Mouse (Mus musculus) erythroblast, embryonic 14.5 days (primary cell): ENCODE measurements around the gene Nfat5. TPM values are rescaled to one million over a fixed set of nuclear protein-coding genes. Genes with fewer than 3 reads are reported as not detected.
A peak's percentile ranks its signal among the peaks of the same experiment; 100 is the strongest.

Experiments used
- H3K27me3 ChIP-seq: 2 replicates; pipeline ENCODE4 v1.6.1; 2012; ENCODE audit warnings: inconsistent platforms; ENCODE audit not compliant: control insufficient read depth
- H3K36me3 ChIP-seq: 2 replicates; pipeline ENCODE4 v1.6.1; 2012; ENCODE audit warnings: mild to moderate bottlenecking, inconsistent platforms; ENCODE audit not compliant: control insufficient read depth
- H3K4me1 ChIP-seq: 2 replicates; pipeline ENCODE4 v1.6.1; 2012; ENCODE audit warnings: inconsistent platforms; ENCODE audit not compliant: control insufficient read depth
- H3K4me3 ChIP-seq: replicated peaks from 2 replicates; pipeline ENCODE3; 2012; ENCODE audit warnings: moderate library complexity, mild to moderate bottlenecking, inconsistent platforms
- H3K9me3 ChIP-seq: 2 replicates; pipeline ENCODE4 v1.6.1; 2012; ENCODE audit warnings: low read length, inconsistent platforms, mixed read lengths; ENCODE audit not compliant: control insufficient read depth
- GATA1 ChIP-seq: IDR thresholded peaks from 2 replicates; pipeline ENCODE4 v1.6.1; 2012; ENCODE audit warnings: low read length, inconsistent platforms, mixed read lengths
- TAL1 ChIP-seq: IDR thresholded peaks from 3 replicates; pipeline ENCODE4 v1.6.1; 2012; ENCODE audit warnings: low read length, inconsistent platforms, mixed read lengths
- polyA plus RNA-seq: library from polyadenylated mRNA; stranded (reverse); fragments of >175 nt; gene quantifications from 2 replicates; pipeline ENCODE4 v1.2.3, GENCODE M21; 2012

The Nfat5 gene
- polyA plus RNA-seq, 1 experiment, result 0.04 TPM

- Histone ChIP-seq H3K4me3 (peak overlapping the region; percentile 96), H3K9me3 (peaks cover 3% of the 10 kb centered on the region), H3K4me1 (peaks cover 43% of the 10 kb centered on the region), H3K36me3 (peaks cover 31% of the 10 kb centered on the region), H3K27me3 (peaks cover 8% of the 10 kb centered on the region)
- TF ChIP-seq TAL1, result no peak
- TF ChIP-seq GATA1, result no peak
Measured at GRCm38 (mm10) chr8:107425230-107425597, 131.9 kb downstream of the Nfat5 start.

Other genes starting within 250 kb of the Nfat5 start
- gene Pdf, start 244.9 kb upstream of the Nfat5 start, polyA plus RNA-seq, result 0.12 and 0.14 TPM in 2 replicates
- 1.3 and 1.7 TPM in 2 replicates for gene Cog8, start 236.8 kb upstream of the Nfat5 start, polyA plus RNA-seq
- 0.21 and 0.30 TPM in 2 replicates for gene Nip7, start 236.6 kb upstream of the Nfat5 start, polyA plus RNA-seq
- gene Tmed6, start 227.8 kb upstream of the Nfat5 start, polyA plus RNA-seq, result not detected in 2 replicates
- gene Terf2, start 196.9 kb upstream of the Nfat5 start, polyA plus RNA-seq, result 1.4 and 1.8 TPM in 2 replicates
- gene Cyb5b, start 142.8 kb upstream of the Nfat5 start, polyA plus RNA-seq, result 0.42 and 0.57 TPM in 2 replicates
- gene Nqo1, start 109.7 kb downstream of the Nfat5 start, polyA plus RNA-seq, result 0.13 and 0.26 TPM in 2 replicates
- gene Nob1, start 131.6 kb downstream of the Nfat5 start, polyA plus RNA-seq, result 1.2 and 2.1 TPM in 2 replicates
- gene Wwp2, start 142.9 kb downstream of the Nfat5 start, polyA plus RNA-seq, result 11.3 and 12.4 TPM in 2 replicates